Mouse (Mus musculus) ES-Bruce4 (cell line): ENCODE data around the gene Nox1. TPM values are rescaled to one million over a fixed set of nuclear protein-coding genes. Genes with fewer than 3 reads are reported as not detected.

Experiments used
- H3K27ac ChIP-seq: 2 replicates; pipeline ENCODE4 v1.5.1; 2012; ENCODE audit warnings: low read length, inconsistent platforms; ENCODE audit not compliant: insufficient read depth
- H3K27me3 ChIP-seq: 2 replicates; pipeline ENCODE4 v1.6.1; 2012; ENCODE audit warnings: mild to moderate bottlenecking, low read length, inconsistent platforms; ENCODE audit not compliant: control insufficient read depth, poor library complexity, insufficient read depth, severe bottlenecking
- H3K36me3 ChIP-seq: 2 replicates; pipeline ENCODE4 v1.6.1; 2012; ENCODE audit warnings: inconsistent platforms, mild to moderate bottlenecking, low read length, moderate library complexity; ENCODE audit not compliant: control insufficient read depth, poor library complexity, insufficient read depth, severe bottlenecking
- H3K4me1 ChIP-seq: one replicate; pipeline ENCODE4 v1.8.1; 2011; ENCODE audit warnings: low read length; ENCODE audit not compliant: control insufficient read depth, insufficient read depth
- H3K4me3 ChIP-seq: 2 replicates; pipeline ENCODE4 v1.5.1; 2011; ENCODE audit warnings: low read depth, mild to moderate bottlenecking, low read length
- H3K9ac ChIP-seq: 2 replicates; pipeline ENCODE4 v1.6.1; 2012; ENCODE audit warnings: low read depth, mild to moderate bottlenecking, inconsistent platforms; ENCODE audit not compliant: poor library complexity, severe bottlenecking
- H3K9me3 ChIP-seq: replicated peaks from 2 replicates; pipeline ENCODE4 v1.6.1; 2012; ENCODE audit warnings: mild to moderate bottlenecking, low read length, inconsistent platforms; ENCODE audit not compliant: control insufficient read depth, poor library complexity, insufficient read depth, severe bottlenecking
- CTCF ChIP-seq: IDR thresholded peaks from one replicate; pipeline ENCODE4 v1.8.1; 2011; ENCODE audit warnings: low read depth, low read length
- EP300 ChIP-seq: IDR thresholded peaks from 2 replicates; pipeline ENCODE4 v1.6.1; 2011; ENCODE audit warnings: low read depth, low read length; ENCODE audit not compliant: insufficient read depth
- POLR2A ChIP-seq: IDR thresholded peaks from one replicate; pipeline ENCODE4 v1.8.1; 2011; ENCODE audit warnings: low read length; ENCODE audit not compliant: insufficient read depth
- polyA plus RNA-seq: library from polyadenylated mRNA; stranded (reverse); fragments of >200 nt; gene quantifications from 2 replicates; pipeline ENCODE4 v1.2.4, GENCODE M21; 2011; ENCODE audit warnings: low read depth; ENCODE audit not compliant: missing spikeins, insufficient read depth, insufficient read length

Gene Nox1
- polyA plus RNA-seq, 1 experiment, result not detected

DNA sequence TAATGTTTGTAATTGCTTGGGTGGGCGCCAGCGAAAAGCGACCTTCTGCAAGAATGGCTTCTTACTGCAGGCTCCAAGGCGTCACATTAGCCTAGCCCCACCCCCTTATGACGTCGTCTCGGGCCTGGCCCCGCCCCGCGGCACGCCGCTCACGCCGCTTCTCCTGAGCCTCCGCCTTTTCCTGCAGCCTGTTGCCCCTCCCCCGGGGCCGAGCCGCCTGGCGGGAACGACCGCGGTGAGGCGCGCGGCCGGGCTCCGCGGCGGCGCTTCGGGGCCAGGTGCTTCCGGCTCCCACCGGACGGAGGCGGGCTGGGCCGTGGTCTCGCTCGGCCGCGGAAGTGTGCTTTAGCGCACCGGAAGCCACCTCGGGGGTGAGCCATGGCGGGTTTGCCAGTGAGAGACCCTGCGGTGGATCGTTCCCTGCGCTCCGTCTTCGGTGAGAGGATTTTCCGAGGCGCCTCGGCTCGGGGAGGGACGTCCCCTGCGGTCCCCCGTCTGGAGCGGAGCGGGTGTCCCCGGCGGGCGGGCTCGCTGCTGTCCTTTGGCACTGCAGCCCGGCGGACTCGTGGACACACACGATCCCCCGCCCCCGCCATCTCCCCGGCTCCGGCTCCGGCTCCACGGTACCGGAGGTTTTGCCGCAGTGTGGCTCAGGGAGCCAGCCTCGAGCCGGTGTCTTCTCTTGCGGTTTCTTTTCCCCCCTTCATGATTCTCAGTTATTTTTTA, 162.6 kb downstream of the Nox1 start, which contains the start of gene Cstf2:
TSS of gene Cstf2 (plus strand) at position 201 of the 726 bp plus-strand sequence.
- no peak for TF ChIP-seq CTCF
- no peak for TF ChIP-seq EP300
- peak; percentile 71 for TF ChIP-seq POLR2A

DNA sequence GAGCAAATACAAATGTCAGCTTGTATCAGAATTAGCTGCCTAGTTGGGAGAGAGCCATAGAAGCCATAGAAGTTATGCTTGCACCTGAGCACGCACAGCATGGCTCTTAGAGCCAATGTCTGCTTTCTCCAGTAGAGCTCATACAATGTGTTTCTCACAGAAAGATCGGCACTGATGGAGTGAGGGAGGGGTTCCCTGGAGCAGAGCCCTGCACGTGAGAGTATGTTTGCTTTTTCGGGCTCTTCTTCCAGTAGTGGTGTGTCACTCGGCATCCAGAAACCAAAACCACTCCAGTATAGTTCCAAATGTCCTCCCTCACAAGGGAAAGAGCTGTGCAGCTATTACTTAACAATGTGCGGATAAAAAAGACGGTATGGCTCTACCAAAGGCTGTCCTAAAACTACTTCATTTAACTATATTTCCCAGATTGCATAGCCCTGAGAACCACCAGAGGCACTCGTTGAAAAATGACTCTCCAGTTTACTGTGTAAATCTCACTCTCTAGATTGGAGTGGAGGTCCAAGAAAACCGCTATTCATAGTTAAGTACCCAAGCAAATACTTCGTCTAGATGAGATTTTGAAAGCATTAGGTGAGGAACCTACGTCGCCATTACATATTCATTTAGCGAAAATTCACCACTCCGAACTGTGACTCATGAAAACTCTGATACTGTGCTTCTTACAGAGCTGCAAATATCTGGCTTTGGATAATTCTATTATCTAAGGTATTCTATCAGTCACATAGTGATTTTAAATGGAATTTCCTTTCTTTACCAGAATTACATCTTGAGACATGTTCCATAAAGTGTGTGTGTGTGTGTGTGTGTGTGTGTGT, 163.5 kb downstream of the Nox1 start:
- Histone ChIP-seq H3K36me3 (peaks cover 15% of the 10 kb centered on the region), H3K4me1 (no peaks in the 10 kb centered on the region), H3K9ac (no peak overlapping the region), H3K27me3 (no peaks in the 10 kb centered on the region), H3K9me3 (no peaks in the 10 kb centered on the region), H3K4me3 (no peak overlapping the region), H3K27ac (no peak overlapping the region)
- no peak for TF ChIP-seq EP300
- TF ChIP-seq POLR2A, result no peak
- no peak for TF ChIP-seq CTCF

More for the DNA sequence above, 162.6 kb downstream of the Nox1 start, which contains the start of gene Cstf2:
- Histone ChIP-seq H3K36me3 (peaks cover 17% of the 10 kb centered on the region), H3K4me3 (peak within 1 kb of the TSS; percentile 71), H3K27me3 (no peaks in the 10 kb centered on the region), H3K9me3 (no peaks in the 10 kb centered on the region), H3K9ac (peak within 1 kb of the TSS; percentile 90), H3K4me1 (no peaks in the 10 kb centered on the region), H3K27ac (peak within 1 kb of the TSS; percentile 64)

- Histone ChIP-seq H3K27ac (no peak overlapping the region), H3K9me3 (no peaks in the 10 kb centered on the region), H3K4me3 (no peak overlapping the region), H3K27me3 (no peaks in the 10 kb centered on the region), H3K4me1 (no peaks in the 10 kb centered on the region), H3K36me3 (peaks cover 5% of the 10 kb centered on the region), H3K9ac (no peak overlapping the region)
- no peak for TF ChIP-seq EP300
- TF ChIP-seq POLR2A, result no peak
- no peak for TF ChIP-seq CTCF
Observed at GRCm38 (mm10) chrX:134056897-134057296, 164.9 kb downstream of the Nox1 start.

DNA sequence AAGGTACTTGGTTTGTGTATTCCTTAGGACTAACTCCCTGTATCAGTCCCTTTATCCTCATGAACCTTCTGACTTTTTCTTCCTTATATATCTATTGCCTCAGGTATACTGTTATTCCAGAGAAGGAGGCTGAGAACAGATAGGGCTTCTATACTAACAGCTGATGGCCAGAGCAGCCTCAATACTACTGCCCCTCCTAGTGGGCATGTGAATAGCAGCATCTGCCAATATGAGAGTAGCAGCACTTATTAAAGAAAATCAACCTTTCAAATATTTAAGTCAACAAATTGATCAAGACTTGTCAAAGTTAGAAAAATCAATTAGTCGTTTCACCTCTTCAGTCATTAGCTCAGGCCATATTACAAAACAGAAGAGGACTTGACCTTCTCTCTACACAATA, 172.8 kb downstream of the Nox1 start:
- H3K9me3 ChIP-seq, result no peaks in the 10 kb centered on the region
- no peaks in the 10 kb centered on the region for H3K27me3 ChIP-seq
- H3K27ac ChIP-seq, result no peak overlapping the region
- no peak overlapping the region for H3K4me3 ChIP-seq
- no peaks in the 10 kb centered on the region for H3K36me3 ChIP-seq
- no peak for TF ChIP-seq POLR2A
- TF ChIP-seq EP300, result no peak
- no peak for TF ChIP-seq CTCF
- no peak overlapping the region for H3K9ac ChIP-seq
- no peaks in the 10 kb centered on the region for H3K4me1 ChIP-seq

Other genes with a start within 250 kb of the Nox1 start
- gene Sytl4, start 240.1 kb downstream of the Nox1 start, polyA plus RNA-seq, result 0.31 and 0.70 TPM in 2 replicates
- 74.3 and 76.1 TPM in 2 replicates for gene Cstf2, start 162.8 kb downstream of the Nox1 start, polyA plus RNA-seq
- 0.87 and 1.1 TPM in 2 replicates for gene Xkrx, start 59.9 kb downstream of the Nox1 start, polyA plus RNA-seq
- gene Arl13a, start 34.5 kb downstream of the Nox1 start, polyA plus RNA-seq, result not detected in 2 replicates
- 7.7 and 9.7 TPM in 2 replicates for gene Trmt2b, start 55.0 kb upstream of the Nox1 start, polyA plus RNA-seq
- gene Tmem35a, start 73.3 kb upstream of the Nox1 start, polyA plus RNA-seq, result 0.58 TPM in 1 of 2 replicates, not detected in the other
- gene Cenpi, start 86.1 kb upstream of the Nox1 start, polyA plus RNA-seq, result 26.5 and 33.2 TPM in 2 replicates
- 0.33 and 0.39 TPM in 2 replicates for gene Drp2, start 182.6 kb upstream of the Nox1 start, polyA plus RNA-seq